Mouse (Mus musculus) kidney, adult 11 months (tissue): ENCODE results near the gene Gm45233.

Source experiments
- DNase-seq: peaks from one replicate; pipeline ENCODE4 v3.0.0; 2022

The Gm45233 gene

DNA sequence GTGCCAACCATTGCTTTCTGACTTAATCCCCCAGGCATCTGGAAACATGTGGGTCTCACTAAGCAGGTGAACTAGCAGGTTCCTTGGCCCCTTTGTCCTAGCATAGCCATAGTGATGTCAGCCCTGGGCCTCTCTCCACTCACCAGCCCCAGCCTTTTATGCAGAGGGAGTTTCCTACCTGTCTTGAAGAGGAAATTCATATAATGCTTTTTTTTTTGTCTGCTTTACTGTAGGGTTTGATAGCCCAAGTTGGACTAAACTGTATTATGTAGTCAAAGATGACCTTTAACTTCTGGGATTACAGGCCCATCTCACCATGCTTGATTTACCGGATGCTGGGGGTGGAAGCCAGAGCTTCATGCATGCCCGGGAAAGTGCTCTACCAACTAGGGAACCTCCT is 5.9 kb downstream of the Gm45233 start:
- DNase-seq = no peak

DNA sequence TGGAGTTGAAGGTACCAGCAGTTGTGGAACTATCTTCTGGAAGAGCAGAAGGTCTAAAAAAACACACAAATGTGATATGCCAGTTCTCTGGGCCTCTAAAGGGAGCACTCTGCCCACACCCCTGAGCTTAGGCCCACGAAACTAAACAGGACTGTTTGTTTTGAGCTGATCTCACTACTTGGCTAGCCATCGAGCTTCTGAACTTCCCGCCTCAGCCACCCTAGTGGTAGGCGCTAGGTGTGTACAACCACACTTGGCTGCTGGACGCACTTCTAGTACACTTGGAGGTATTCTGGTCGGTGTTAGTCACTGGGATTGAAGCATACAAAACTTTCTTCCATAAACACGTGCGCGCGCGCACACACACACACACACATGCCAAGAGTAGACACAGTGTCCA is 7.8 kb downstream of the Gm45233 start:
- DNase-seq = no peak

DNA sequence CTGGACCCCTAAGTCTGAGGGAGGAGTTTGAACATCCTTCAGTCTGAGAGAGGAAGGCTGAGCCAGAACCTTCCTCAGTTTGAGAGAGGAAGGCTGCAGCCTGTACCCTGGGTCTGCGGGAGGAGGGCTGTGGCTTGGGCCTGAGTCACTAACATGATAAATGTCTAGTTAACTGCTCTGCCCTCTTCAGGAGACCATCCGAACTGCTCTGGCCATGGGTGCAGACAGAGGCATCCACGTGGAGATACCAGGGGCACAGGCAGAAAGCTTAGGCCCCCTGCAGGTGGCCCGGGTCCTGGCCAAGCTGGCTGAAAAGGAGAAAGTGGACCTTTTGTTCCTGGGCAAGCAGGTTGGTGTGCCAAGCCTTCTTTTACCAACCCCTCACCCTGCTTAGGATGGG is 8.7 kb downstream of the Gm45233 start:
- no peak for DNase-seq

DNA sequence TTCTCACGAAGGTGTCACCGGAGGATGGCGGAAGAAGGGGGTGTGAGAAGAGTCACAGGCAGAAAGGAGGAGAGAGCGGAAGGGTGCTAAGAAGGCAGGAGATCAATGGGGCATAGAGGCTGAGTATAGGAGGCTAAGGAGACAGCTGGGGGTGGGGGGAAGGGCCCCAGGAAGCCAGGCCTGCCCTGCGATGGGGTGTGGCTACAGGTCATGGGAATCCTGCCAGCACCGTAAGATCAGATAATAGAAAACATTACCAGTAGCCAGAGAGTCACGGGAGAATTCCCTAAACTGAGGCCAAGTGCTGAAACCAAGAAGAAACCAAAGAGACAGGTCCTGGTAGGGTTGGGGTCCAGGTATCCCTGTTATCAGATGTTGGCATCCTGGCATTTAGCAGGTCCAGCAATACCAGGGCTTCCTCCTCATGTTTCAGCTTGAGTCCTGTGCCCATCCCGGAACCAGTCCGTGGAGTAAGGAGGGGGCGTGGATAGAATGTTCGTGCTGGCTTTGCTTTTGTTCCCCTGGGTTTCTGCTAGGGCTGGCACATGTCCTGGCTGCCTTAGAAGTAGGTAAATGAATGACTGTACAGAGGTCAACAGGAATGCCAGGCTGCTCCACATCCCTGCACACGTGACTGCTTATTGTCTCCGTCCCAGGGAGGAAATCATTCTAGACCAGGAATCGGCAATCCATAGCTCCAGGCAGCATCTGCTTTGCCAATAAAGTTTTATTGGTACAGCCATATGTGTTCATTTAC is 9.8 kb downstream of the Gm45233 start:
- DNase-seq = peak; percentile 90

DNA sequence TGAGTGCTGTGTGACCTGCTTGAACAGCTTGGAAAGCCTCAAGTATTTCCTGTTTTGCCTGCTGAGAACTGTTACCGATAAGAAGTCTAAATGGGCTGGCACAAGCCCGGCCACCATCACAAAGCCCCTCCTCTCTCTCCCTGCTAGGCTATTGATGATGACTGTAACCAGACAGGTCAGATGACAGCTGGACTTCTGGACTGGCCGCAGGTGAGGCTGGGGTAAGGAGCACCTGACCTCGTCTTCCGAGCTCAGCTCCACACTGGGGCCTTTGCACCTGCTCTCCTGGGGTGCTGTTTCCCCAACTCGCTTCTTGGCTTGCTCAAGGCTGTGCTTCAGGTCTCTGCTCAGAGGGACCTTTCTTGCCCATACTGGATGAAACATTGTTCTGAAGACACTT is 10.4 kb downstream of the Gm45233 start:
- DNase-seq = peak; percentile 59

DNA sequence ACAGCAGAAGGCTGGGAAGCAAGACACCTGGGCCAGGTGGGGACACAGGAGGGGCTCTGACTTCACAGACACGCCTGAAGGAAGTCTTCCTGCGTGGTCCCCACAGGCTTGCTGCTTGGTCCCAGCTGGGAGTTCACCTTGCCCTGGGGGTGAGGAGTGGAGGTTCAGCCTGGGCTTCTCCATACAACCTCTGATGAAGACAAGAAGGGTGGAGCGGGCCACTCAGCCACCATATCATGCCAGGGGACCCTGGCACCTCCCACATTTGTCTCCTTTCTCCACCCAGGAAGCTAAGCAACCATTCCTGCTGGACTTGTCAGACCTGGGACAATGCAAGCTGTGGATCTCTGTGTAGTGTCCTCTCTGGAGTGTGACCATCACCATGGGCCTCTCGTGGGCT is 18.9 kb downstream of the Gm45233 start, which contains the start of gene Vsig10l:
TSS of gene Vsig10l (plus strand) at position 301 of the 400 bp plus-strand sequence.
- DNase-seq = no peak

DNA sequence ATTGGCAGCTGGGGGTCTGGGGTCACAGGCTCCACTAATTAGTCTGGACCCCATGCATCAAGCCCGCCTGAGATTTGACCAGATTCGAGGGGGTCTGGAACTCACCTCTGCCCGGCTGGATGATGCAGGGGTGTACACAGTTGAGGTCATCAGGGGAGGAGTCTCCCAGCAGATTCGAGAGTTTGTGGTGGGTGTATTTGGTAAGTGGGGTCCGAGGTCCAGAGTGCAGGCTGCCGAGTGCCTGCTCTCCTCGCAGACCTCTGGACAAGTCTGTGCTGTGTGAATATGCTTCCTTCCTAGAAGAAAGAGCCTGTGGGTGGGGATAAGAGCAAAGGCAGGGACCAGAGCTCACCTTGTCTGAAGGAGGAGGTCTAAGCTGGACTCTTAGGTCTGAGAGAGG is 20.0 kb downstream of the Gm45233 start:
- peak; percentile 54 for DNase-seq

DNA sequence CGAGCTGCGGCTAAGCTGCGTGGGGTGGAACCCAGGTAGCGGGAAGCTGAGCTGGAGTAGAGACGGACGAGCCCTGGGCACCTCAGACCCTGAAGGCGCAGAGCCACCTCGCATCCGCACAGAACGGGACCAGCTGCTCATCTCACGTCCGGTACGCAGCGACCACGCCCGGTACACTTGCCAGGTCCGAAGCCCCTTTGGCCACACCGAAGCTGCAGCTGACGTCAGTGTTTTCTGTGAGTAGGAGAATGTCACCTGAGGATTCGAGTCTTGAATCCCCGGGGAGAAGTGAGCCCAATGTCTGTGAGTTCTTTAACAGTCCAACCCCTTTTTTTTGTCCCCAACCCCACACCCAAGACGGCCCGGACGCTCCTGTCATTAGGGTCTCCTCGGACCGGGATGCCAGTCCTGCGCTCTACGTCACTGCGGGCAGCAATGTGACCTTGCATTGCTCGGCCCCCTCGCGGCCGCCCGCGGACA is 21.0 kb downstream of the Gm45233 start:
- no peak for DNase-seq

DNA sequence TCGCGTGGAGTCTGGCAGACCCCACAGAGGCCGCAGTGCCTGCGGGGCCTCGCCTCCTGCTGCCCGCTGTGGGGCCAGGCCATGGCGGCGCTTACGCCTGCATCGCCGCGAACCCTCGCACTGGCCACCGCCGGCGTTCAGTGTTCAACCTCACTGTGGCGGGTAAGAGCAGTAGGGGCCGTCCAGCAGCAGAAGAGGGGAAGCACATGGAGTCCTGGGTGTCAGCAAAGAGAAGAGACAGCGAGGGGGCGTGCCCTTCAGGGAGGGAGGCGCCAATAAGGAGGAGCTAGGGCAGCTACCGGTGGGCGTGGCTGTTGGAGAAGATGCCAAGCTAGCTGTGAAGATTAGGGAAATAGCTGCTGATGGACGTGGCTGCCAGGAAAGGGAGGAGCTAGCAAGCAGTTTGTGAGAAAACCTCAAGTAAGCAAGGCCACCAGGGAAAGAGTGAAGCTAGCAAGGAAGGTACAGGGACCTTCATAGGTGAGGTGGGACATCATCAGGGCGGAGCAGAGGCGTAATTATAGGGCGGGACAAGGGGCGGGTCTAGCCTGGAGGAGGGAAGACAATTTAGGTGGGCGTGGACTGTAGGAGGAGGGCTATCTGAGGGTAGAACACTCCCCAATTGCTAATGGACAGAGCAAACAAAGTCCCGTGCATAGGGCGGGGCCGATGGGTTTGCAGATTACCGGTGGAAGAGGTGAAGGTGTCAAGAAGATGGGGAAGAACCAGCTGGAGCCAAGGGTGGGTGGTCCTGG is 21.6 kb downstream of the Gm45233 start:
- DNase-seq = peak; percentile 95

DNA sequence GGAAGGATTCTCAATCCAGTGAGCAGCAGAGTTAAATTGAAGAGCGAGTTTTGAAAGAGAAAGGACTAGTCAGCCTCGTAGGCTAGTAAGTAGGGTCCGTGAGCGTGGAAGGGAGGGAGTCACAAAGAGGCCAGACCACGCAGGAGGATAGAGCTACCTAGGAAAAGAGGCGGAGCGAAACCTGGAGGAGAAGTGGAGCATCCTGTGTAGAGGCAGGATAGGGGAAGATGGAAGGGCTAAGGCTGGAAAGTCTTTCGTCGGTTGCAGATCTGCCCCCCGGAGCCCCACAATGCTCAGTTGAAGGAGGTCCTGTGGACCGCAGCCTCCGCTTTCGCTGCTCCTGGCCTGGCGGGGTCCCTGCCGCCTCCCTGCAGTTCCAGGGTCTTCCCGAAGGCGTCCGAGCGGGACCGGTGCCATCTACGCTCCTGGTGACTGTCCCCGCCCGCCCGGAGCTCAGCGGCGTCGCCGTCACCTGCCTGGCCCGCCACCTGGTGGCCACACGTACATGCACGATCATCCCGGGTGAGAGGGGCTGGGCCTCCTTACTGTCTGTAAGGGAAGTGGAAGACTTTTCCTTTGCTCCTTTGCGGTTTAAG is 22.3 kb downstream of the Gm45233 start:
- peak; percentile 68 for DNase-seq

DNA sequence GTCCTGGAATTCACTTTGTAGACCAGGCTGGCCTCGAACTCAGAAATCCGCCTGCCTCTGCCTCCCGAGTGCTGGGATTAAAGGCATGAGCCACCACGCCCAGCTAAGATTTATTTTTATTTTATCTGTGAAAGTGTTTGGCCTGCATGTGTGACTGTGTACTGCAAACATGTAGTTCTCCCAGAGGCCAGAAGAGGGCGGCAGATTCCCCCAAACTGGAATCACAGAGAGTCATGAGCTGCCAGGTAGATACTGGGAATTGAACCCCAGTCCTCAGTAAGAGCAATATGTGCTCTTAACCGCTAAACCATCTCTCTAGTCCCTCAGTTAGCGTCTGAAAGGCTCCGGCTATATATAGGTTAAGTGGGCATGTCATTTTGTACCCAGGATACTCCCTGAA is 26.4 kb downstream of the Gm45233 start:
- DNase-seq = no peak

DNA sequence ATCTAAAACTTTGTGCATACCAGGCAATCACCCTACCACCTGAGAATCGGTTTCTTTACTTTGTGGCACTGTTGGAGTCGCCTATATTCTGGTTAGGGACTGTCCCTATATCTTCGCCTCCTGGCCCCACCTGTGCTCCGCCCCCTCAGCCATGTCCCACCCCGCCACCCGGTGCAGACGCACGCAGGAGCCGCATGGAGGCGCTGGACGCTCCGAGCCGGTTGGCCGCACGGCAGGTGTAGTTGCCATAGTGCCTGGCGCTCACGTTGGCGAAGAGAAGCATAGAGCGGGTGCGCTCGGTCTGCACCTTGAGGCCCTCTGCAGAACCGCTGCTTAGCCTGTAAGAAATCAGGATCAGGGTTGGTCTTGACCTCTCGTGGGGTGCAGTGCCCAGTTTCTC is 31.8 kb downstream of the Gm45233 start:
- DNase-seq = no peak

DNA sequence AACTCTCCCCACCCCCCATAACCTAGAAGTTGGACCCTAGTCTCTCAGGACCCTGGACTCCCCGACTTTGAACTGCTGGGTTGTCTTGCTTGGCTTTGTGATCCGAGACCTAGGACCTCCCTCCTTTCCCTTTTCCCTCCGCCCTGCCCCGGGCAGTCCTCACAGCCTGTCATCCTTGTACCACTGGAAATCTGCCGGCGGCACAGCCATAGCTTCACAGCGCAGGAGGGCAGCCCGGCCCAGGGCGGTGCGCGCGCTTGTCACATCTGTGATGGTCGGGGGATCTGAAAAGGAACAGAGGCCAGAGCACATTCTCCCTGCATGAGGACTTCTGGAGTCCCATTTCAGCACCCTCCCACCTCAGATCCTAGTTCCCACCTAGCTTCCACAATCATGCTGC is 32.4 kb downstream of the Gm45233 start:
- DNase-seq = no peak

DNA sequence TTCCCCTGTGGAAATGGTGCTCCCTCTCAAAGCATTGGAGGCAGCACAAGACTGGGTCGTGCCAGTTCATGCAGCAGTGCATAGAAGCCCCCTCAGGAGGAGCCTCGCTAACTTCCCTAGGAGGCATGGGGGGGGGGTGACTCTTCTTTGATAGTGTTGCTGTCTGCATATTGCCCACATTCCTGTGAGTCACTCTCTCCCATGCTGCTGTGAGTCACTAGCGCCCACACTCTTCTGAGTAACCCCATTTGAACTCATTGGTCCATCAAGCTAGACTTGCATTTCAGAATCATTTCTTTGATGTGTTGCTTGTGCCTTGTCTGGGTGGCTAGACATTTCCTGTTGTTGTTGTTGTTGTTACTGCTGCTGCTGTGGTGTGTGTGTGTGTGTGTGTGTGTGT is 37.3 kb downstream of the Gm45233 start:
- DNase-seq = no peak

DNA sequence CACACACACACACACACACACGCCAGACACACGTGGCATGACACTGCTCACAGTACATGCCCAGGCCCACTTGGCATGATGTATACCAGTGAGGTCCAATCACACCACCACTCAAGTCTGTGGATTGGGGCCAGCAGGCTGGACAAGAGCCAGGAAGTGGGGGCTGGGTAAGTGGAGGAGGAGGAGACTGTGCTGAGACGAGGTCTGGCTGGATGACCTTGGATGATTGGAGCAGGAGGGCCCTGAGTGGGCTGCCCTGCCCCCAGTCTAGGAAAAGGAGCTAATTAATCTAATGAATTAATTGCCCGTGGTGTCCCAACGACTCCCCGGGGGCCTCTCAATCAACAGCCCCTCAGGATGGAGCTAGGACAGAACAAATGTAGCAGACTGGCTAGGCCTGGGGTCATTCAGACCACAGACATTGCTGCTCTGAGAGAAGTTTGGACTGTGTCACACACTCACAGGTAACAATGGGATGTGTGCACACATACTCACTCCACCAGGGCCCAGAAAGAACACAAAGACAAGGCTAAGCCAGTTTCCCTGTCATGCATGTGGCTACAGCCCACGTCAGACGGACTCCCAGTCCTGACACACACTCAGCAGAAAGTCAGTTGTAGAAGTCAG is 38.3 kb downstream of the Gm45233 start:
- DNase-seq = peak; percentile 23

DNA sequence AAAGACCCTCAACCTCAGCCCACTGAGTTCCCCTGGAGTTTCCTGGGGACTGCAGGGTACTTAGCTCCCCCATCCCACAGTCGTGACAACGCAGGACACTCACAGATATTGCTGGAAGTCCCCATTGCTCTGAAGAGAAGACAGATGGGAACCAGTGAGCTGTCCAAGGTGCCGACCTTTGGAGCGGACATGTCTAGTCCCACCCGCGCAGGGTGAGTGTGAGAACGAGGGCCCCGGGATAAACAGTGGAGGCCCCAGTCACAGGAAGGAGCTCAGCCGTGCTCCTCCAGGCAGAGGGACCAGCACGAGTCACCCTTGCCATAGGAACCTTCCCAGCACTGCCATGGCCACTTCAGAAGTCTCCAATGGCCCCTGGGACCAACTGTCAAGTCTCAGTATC is 39.3 kb downstream of the Gm45233 start:
- no peak for DNase-seq

DNA sequence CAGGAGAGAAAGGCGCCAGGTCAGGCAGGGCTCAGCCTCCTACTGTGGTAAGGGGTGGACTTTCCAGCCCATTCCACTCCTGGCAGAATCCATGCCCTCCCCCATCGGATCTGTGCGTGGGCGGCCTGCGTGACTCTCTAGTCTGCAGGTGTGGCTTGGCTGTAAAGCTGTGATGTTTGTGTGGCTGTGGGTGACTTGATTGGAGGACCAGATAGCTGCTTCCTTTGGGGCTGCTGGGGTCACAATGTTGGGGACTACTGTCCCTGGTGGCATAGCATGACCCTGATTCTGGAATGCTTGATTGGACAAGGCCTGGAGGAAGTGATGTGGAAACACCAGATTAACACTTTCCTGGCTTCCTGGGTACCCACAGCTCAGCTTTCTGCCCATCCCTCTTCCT is 44.7 kb downstream of the Gm45233 start:
- DNase-seq = no peak

DNA sequence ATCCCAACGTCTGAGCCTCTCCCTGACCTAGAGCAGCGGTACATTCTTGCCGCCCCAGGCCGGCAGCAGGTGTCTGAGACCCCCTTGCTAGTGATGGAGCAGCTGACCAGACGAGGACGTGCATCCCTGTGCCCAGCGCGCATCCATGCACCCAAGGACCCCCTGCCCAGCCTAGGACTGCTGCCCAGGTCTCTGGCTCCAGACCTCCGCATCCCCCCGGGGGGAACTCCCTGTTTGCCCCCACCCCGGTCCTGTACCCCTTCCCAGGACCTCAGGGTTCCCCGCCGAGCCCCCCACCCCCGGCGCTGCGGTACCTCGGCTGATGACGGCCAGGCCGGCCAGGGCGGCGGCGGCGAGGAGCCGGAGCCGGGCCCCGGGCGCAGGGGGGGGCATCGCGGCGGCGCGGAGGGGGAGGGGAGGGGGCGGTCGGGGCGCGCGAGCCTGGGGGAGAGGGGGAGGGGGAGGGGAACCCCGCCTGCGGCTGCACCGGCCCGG is 45.8 kb downstream of the Gm45233 start, which contains the start of gene Iglon5:
TSS of gene Iglon5 (minus strand) at position 445 of the 495 bp plus-strand sequence.
- no peak for DNase-seq

DNA sequence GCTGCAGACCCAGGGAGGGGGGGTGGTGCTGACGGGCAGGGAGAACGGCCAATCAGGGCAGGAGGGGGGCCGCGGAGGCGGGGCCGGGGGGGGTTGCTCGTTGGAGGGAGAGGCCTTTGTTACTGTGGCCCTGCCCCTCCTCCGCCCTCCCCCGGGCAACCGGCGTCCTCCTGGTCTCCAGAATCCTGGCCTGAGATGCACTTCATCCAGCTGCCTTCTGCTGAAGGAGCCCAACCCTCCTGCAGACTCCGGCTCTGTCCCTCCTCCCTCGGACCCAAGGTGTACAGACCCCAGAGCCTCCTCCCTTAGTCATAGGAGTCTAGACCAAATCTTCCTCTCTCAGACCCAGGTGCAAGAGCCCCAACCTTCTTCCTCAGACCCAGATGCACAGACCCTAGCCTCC is 46.3 kb downstream of the Gm45233 start:
- no peak for DNase-seq

DNA sequence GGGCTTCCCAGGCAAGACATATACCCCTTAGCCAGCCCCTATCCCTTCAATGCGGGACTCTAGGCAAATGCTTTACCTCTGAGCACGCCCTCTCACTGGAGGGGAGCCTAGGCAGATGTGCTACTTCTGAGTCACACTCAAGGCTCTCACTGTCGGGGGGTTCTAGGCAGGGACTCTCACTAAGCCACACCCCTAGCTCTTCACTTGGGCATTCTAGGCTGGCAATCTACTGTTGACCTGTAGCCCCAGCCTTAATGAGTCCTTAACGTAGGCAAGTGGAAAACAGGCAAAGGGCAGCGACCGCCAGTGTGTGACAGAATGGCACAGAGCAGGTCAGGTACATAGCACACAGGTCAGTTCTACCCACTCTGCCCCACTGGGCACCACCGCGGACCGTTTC is 46.9 kb downstream of the Gm45233 start:
- no peak for DNase-seq

DNA sequence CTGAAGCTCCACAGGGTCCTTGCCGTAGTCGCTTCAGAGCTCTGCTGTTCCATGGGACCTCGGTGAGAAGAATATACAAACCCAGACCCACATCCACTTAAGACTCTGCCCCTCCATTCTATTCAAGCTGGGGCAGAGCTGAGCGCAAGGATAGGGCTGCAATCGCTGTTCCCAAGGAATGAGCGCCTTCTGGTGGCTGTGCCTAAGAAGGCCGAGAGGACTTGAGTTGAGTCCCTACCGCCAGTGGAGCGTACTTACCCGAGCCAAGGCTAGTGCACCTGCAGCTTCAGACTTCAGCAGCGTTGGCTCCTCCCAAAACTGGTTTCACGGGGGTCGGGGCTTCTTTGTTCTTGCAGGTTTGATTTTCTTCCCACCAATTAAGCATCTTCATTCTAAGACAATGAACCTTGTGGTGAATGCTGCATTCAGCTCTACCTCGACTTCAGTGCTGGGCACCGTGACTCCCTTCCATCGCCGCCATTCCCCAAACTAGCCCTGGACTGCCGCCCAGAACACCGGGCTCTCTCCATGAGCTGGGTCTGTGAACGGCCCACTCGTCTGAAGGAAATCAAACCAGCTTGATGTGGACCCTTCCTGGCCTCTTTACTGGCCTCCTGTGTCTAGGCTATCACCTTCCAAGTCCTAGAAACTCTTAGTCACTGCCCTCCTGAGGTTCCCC is 51.6 kb downstream of the Gm45233 start:
- DNase-seq = peak; percentile 50

DNA sequence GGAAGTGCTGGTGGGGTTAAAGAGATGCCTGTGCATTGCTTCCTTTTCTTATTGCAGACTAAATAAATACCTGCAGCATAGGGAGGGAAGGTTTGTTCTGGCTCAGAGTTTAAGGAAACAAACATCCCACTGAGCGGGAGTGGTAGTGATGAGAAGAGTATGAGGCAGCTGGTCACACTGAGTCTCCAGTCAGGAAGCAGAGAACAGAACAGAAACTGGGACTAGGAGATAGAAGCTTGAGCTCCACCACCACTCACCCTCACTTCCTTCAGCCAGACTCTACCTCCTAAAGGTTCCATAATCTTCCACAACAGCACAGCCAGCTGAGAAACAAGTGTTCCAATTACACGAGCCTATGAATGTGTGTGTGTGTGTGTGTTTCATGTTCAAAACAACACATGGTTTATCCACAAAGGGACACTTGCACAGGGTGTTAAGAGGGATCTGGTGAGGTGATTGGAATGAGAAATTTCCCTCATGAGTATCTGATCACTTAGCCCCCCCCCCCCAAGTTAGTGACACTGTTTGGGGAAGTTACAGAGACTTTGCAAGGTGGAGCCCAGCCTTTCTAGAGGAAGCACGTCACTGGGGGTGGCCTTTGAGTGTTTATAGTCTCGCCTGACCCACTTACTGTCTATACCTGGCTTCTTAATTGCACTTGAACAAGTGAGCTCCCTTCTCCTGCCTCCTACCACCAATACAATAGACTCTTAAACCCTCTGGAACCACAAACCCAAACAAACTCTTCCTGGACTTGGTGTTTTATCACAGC is 68.0 kb downstream of the Gm45233 start:
- DNase-seq = no peak
